Mouse (Mus musculus) naive thymus-derived CD4-positive, alpha-beta T cell, adult 2 months (primary cell): ENCODE data around the gene Iscu.

Source experiments
- DNase-seq: peaks from one replicate; pipeline ENCODE4 v3.0.0-alpha.2; 2011; ENCODE audit warnings: low read depth

Gene Iscu

GRCm38 (mm10) chr5:113772450-113772895, at the start of gene Iscu, which contains the start of gene Sart3:
TSS of gene Iscu (plus strand) at chr5:113772748.
TSS of gene Sart3 (minus strand) at chr5:113772510.
- peak; percentile 97 for DNase-seq

DNA sequence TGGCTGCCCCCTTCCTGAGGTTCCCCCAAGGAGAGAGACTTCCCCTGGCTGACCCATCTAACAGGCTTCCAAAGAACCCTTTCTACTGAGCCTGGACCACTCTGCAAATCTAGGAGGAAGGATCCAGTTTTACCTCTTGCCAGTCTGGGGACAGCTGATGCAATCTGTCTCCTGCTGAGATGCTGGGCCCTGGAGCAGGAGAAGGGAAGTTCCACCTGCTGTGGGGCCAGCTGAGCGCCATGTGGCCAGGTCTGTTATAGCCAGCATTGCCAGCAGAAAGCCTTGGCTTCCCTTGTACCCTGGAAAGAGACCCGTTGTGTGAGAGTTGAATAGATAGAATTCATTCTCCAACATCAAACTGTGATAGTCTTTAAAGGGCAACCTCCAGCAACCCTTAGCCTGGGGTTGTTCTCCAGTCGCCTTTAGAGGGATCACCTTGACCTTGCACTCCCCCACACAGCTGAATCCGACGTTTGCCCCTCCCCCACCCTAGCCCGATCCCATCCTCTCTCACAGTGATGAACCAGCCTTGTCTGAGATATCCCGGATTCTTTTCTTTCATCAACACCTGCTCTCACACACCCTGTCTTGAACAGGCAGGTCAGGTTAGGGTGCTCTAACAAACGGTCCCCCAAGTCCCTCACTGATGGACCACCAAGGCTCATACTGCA, 48.8 kb upstream of the Iscu start:
- no peak for DNase-seq

DNA sequence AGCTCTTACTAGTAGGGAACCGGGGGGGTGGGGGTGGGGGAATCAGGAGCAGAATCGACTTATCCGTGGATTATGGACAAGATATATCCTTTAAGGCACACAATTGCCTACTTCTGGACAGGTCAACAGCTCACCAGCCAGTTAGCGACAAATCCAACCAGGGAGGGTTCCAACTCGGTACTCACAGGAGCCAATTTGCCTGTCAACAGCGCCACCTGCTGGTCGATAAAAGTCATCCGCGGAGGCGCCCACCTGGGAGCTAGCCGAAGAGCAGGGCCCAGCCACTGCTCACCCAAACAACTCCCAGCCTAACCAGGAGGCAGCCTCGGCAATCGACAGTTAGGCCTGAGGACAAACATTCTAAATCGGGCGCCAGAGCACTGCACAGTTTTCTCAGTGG, 48.1 kb upstream of the Iscu start, which contains the start of gene 1700069L16Rik:
TSS of gene 1700069L16Rik (minus strand) at position 327 of the 400 bp plus-strand sequence.
- DNase-seq, result peak; percentile 84

GRCm38 (mm10) chr5:113725417-113725816, 47.1 kb upstream of the Iscu start:
- no peak for DNase-seq

DNA sequence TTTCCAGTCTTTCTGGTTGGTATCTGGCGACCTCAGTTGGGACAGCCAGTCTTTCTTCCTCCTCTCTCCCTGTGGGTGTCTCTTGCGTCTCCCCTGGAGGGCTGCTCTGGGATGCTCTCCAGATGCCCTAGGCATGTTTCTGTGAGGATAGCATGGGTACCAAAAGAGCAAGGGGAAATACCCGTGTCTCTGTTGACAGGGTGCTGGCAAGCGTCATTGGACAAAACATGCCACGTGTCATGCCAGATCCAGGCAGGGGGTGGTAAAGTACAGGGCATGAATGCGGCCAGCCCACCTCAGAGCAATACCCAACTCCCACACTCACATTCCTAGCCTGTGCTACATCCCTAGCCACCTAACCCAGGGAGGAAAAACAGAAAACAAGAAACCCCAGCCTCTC, 45.9 kb upstream of the Iscu start:
- no peak for DNase-seq

GRCm38 (mm10) chr5:113727238-113727637, 45.3 kb upstream of the Iscu start:
- no peak for DNase-seq

DNA sequence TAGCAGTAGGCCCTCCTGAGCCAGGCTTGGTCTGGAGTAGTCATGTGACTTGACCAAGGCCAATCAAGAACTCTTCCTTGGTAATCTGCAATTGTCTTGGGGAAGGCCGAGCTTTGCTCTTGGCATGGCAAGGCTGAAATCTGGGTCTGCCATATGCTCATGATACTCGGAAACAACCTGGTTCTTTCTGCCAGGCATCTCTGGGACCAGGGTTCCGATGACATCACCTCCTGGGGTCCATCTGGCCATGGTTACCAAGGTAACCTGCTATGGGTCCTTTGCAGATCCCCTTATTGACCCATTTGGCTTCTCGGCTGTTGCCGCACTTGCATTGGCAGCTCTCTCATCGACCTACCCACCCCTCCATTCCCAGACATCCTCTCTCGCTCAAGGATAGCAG, 44.5 kb upstream of the Iscu start:
- DNase-seq, result no peak

GRCm38 (mm10) chr5:113728691-113729090, 43.9 kb upstream of the Iscu start:
- DNase-seq, result no peak

GRCm38 (mm10) chr5:113730641-113731121, 41.9 kb upstream of the Iscu start:
- no peak for DNase-seq

- DNase-seq, result no peak
These were observed 41.4 kb upstream of the Iscu start for GRCm38 (mm10) chr5:113731174-113731573.

GRCm38 (mm10) chr5:113732182-113732581, 40.4 kb upstream of the Iscu start:
- DNase-seq, result peak; percentile 64

DNA sequence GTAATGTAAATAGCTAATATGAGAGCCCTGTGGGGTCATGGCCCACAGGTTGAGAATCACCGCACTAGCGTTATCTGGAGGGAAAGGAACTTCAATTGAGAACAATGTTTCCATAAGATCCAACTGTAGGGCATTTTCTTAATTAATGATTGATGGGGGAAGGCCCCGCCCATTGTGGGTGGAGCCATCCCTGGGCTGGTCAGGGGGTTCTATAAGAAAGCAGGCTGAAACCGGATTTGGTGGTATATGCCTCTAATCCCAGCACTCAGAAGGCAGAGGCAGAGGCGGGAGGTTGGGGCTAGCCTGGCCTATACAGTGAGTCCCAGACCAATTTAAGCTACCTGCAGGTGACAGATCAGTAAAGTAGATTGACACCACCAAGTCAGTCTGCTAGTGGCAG, 38.2 kb upstream of the Iscu start:
- no peak for DNase-seq

- no peak for DNase-seq
These were observed 37.6 kb upstream of the Iscu start for GRCm38 (mm10) chr5:113735023-113735344.

- DNase-seq, result peak; percentile 95
These were observed 37.0 kb upstream of the Iscu start, which contains the start of gene Ficd for GRCm38 (mm10) chr5:113735345-113736112. TSS of gene Ficd (plus strand) at chr5:113735803.

- DNase-seq, result no peak
These were observed 36.4 kb upstream of the Iscu start for GRCm38 (mm10) chr5:113736113-113736502.

GRCm38 (mm10) chr5:113736522-113737164, 35.9 kb upstream of the Iscu start:
- no peak for DNase-seq

DNA sequence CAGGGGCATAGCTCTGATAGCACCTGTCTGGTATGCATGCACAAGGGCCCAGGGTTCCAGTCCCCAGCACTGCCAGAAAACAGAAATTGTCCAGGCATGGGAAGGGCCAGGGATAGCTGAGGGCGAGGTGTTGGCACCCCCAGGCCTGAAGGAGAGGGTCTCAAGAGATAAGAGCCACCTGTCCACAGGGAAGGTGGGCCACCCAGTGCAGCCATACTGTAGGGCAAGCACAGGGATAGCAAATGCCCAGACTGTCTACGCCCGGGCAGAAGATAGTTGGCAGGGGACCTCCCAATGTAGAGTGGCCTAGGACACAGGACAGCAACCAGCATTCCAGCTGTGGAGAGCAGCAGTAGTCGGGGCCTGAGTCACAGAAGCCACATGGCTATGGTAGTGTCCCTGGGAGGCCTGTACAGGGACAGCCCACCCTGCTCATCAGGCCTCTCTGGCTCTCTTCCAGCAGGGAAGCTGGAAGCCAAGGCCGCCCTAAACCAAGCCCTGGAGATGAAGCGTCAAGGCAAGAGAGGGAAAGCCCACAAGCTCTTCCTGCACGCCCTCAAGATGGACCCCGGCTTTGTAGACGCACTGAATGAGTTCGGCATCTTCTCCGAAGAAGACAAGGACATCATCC, 34.8 kb upstream of the Iscu start:
- DNase-seq, result no peak

- DNase-seq, result no peak
These were observed 24.9 kb upstream of the Iscu start for GRCm38 (mm10) chr5:113747629-113748028.

GRCm38 (mm10) chr5:113748556-113749331, 23.8 kb upstream of the Iscu start:
- no peak for DNase-seq

DNA sequence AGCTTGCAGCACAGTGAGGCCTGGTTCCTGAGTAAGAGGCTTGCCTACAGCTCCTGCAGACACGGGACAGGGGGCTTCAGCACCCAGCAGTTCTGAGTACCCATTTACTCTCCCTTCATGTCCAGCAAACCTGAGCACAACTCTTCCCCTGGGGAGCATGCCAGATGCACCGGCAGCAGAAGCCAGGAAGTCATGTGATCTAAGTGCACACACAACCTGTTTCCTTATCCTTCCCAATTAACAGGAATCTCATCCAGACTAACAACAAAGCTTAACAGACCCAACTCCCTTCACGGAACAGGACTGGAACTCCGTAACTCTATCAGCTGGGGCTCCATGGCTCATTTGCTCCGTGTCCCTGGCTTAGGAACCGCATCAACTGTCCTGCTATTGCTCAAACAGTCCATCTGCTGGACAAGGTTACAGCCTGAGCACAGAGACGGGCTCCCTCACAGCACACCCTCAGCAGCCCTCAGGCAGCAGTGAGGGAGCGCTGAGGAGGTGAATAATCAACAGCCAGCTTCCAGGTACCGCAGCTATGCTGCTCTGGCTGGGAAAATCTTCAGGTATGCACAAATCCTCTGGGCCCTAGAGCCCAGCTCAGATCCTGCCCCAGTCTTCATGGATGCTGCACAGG, 20.9 kb upstream of the Iscu start:
- DNase-seq, result no peak
